Mouse (Mus musculus): Measurements from ENCODE around the gene Lpp. TPM values are rescaled to one million over a fixed set of nuclear protein-coding genes. Genes with fewer than 3 reads are reported as not detected.

The Lpp gene
- total and polyA plus RNA-seq, 3 experiments: not detected

- Histone ChIP-seq H3K4me1 (ENCODE audit: control insufficient read depth in 1 of 2, insufficient read depth in 2 of 2, low read length in 2 of 2) (no peaks in the 10 kb centered on the region), H3K9me3 (replicated peaks; ENCODE audit: insufficient read depth, low read length) (no peaks in the 10 kb centered on the region), H3K36me3 (ENCODE audit: control insufficient read depth in 1 of 2, insufficient read depth in 2 of 2, low read length in 2 of 2) (no peaks in the 10 kb centered on the region), H3K4me3 (ENCODE audit: control insufficient read depth in 1 of 2, insufficient read depth in 1 of 2, low read depth in 2 of 2, low read length in 2 of 2) (no peak overlapping the region), H3K27ac (ENCODE audit: control insufficient read depth, low read depth, low read length) (no peak overlapping the region), H3K9ac (ENCODE audit: control insufficient read depth, low read depth, low read length, poor library complexity, severe bottlenecking) (no peak overlapping the region), H3K27me3 (ENCODE audit: control insufficient read depth in 1 of 2, insufficient read depth in 2 of 2, low read length in 2 of 2) (no peaks in the 10 kb centered on the region), H3K79me2 (ENCODE audit: control insufficient read depth, insufficient read depth, low read length, poor library complexity) (no peaks in the 10 kb centered on the region)
- no peak for DNase-seq (ENCODE audit: low read depth, low spot score)
- TF ChIP-seq ZKSCAN1 (IDR thresholded peaks at IDR 0.05; ENCODE audit: low read depth, low read length) (no peak), NRF1 (IDR thresholded peaks at IDR 0.05; ENCODE audit: insufficient read depth, low read depth, low read length, poor library complexity, severe bottlenecking) (no peak), ZC3H11A (IDR thresholded peaks at IDR 0.05; ENCODE audit: low read depth, low read length) (no peak), TCF12 (IDR thresholded peaks at IDR 0.05; ENCODE audit: low read depth, low read length) (no peak), GABPA (IDR thresholded peaks at IDR 0.05; ENCODE audit: low read depth, low read length) (no peak), CHD2 (IDR thresholded peaks at IDR 0.05; ENCODE audit: low read length) (no peak), MAFK (IDR thresholded peaks at IDR 0.05; ENCODE audit: borderline replicate concordance, low read depth, low read length) (no peak), UBTF (IDR thresholded peaks at IDR 0.05; ENCODE audit: borderline replicate concordance, insufficient read depth, low read depth, low read length) (no peak), USF2 (IDR thresholded peaks at IDR 0.05; ENCODE audit: borderline replicate concordance in 1 of 2, insufficient read depth in 1 of 2, low read depth in 1 of 2, low read length in 2 of 2) (no peak)
Observed at GRCm38 (mm10) chr16:25012938-25013337, 619.6 kb downstream of the Lpp start.

DNA sequence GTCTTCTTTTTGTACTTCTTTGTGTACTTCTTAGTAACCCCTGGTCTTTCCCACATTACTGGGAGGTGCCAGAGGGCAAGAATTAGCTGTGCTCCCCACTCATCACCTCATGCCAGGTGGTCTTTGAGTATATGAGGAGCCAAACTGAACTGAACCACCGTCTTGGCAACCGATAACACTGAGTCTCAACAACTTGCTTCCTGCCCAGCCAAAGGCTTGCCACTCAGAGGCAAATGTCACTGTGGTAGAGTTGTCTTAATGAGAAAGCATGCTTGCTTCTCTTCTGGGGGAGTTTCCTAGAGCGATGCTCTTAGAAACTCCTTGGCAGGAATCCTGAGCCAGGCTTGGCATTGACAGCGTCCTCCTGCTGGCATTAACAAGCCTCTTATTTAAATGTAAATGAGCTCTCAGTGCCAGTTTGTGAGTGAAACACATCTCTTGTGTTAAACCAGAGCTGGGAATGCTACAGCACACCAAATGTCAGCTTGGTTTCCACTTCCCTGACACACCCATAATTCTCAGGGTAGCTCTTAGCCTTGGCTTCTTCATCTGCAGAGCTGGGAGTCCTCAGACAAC is 623.0 kb downstream of the Lpp start:
- no peaks in the 10 kb centered on the region for H3K9me3 ChIP-seq (replicated peaks; ENCODE audit: insufficient read depth, low read length)
- no peaks in the 10 kb centered on the region for H3K4me1 ChIP-seq (ENCODE audit: control insufficient read depth in 1 of 2, insufficient read depth in 2 of 2, low read length in 2 of 2)
- no peak overlapping the region for H3K4me3 ChIP-seq (ENCODE audit: control insufficient read depth in 1 of 2, insufficient read depth in 1 of 2, low read depth in 2 of 2, low read length in 2 of 2)
- H3K79me2 ChIP-seq (ENCODE audit: control insufficient read depth, insufficient read depth, low read length, poor library complexity): no peaks in the 10 kb centered on the region
- no peaks in the 10 kb centered on the region for H3K36me3 ChIP-seq (ENCODE audit: control insufficient read depth in 1 of 2, insufficient read depth in 2 of 2, low read length in 2 of 2)
- TF ChIP-seq ELF1 (IDR thresholded peaks at IDR 0.05; ENCODE audit: low read depth, low read length) (no peak), NELFE (IDR thresholded peaks at IDR 0.05; ENCODE audit: low read depth, low read length) (no peak), POLR2AphosphoS5 (IDR thresholded peaks at IDR 0.05; ENCODE audit: borderline replicate concordance, low read depth, low read length) (no peak), KAT2A (conservative IDR thresholded peaks at IDR 0.05; ENCODE audit: low read depth, low read length) (no peak), MXI1 (IDR thresholded peaks at IDR 0.05; ENCODE audit: low read depth, low read length) (no peak), CHD1 (IDR thresholded peaks at IDR 0.05; ENCODE audit: low read depth, low read length) (no peak), SIN3A (IDR thresholded peaks at IDR 0.05; ENCODE audit: low read length) (no peak), GABPA (IDR thresholded peaks at IDR 0.05; ENCODE audit: low read depth, low read length) (no peak), POLR2AphosphoS2 (IDR thresholded peaks at IDR 0.05; ENCODE audit: low read length) (no peak), GATA1 (IDR thresholded peaks at IDR 0.05; ENCODE audit: low read depth, low read length) (no peak), MYB (IDR thresholded peaks at IDR 0.05; ENCODE audit: low read depth, low read length) (no peak), SMC3 (IDR thresholded peaks at IDR 0.05; ENCODE audit: low read depth, low read length) (no peak), ZC3H11A (IDR thresholded peaks at IDR 0.05; ENCODE audit: low read depth, low read length) (no peak), USF1 (IDR thresholded peaks at IDR 0.05; ENCODE audit: low read depth, low read length) (no peak)
- no peak overlapping the region for H3K9ac ChIP-seq (ENCODE audit: control insufficient read depth, low read depth, low read length, poor library complexity, severe bottlenecking)
- DNase-seq (ENCODE audit: low read depth, low spot score): no peak
- no peaks in the 10 kb centered on the region for H3K27me3 ChIP-seq (ENCODE audit: control insufficient read depth in 1 of 2, insufficient read depth in 2 of 2, low read length in 2 of 2)
- H3K27ac ChIP-seq (ENCODE audit: control insufficient read depth, low read depth, low read length): no peak overlapping the region
